Mouse (Mus musculus): Measurements from ENCODE around the gene Dcaf6.
"Not testable (repeated sequence)": the region's sequence is repeated elsewhere in the genome, so short reads cannot be mapped to it uniquely, and the experiment has no call there.

Dcaf6 gene

GRCm38 (mm10) chr1:165421357-165421915 is 38.8 kb downstream of the Dcaf6 start:
- DNase-seq (ENCODE audit: low spot score): no peak

GRCm38 (mm10) chr1:165396401-165396805 is 63.9 kb downstream of the Dcaf6 start:
- no peak for DNase-seq (ENCODE audit: low spot score)

- no peak for DNase-seq (ENCODE audit: low spot score)
Measured at GRCm38 (mm10) chr1:165395940-165396339, 64.3 kb downstream of the Dcaf6 start.

DNA sequence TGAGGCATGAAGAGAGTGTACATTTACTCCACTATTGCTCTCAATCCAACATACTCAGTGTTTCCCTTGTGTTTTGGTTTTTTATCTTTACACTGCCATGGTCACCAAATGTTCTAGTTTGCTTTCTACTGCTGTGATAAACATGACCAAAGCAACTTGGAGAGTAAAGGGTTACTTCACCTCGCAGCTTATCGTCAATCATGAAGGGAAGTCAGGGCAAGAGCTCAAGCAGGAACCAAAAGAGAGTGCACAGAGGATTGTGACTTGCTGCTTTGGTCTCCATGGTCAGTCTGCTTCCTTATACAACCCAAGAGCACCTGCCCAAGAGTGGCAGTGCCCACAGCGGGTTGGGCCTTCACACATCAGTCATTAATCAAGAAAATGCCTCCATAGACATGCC is 65.4 kb downstream of the Dcaf6 start:
- DNase-seq (ENCODE audit: low spot score): no peak

- no peak for DNase-seq (ENCODE audit: low spot score)
Measured at GRCm38 (mm10) chr1:165393033-165393432, 67.2 kb downstream of the Dcaf6 start.

- peak; percentile 8 for DNase-seq (ENCODE audit: low spot score)
Measured at GRCm38 (mm10) chr1:165388716-165389115, 71.6 kb downstream of the Dcaf6 start.

- no peak for DNase-seq (ENCODE audit: low spot score)
Measured at GRCm38 (mm10) chr1:165386525-165386923, 73.8 kb downstream of the Dcaf6 start.

GRCm38 (mm10) chr1:165385810-165386524 is 74.3 kb downstream of the Dcaf6 start:
- no peak for DNase-seq (ENCODE audit: low spot score)

- DNase-seq (ENCODE audit: low spot score): no peak
Measured at GRCm38 (mm10) chr1:165373839-165374238, 86.4 kb downstream of the Dcaf6 start.

DNA sequence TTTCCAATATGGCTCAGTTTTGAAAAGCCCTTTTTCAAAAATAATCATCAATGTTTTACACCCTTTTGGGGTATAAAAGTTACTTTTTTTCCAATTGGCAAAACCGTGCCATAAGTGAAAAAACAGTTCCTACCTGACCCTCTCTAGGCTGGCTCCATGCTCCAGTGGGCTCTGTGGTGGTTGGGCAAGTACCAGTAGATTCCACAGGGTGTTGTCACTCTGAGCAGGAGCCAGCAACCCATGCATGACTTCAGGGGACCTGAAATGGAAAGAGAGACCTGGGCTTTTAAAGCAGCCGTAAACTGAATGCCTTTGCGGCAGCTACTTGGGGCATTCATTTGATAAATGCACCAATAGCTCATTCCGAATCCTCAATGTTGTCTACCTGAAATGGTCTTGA is 89.3 kb downstream of the Dcaf6 start:
- no peak for DNase-seq (ENCODE audit: low spot score)

- no peak for DNase-seq (ENCODE audit: low spot score)
Measured at GRCm38 (mm10) chr1:165365057-165365456, 95.2 kb downstream of the Dcaf6 start.

GRCm38 (mm10) chr1:165363271-165363670 is 97.0 kb downstream of the Dcaf6 start:
- DNase-seq (ENCODE audit: low spot score): no peak

DNA sequence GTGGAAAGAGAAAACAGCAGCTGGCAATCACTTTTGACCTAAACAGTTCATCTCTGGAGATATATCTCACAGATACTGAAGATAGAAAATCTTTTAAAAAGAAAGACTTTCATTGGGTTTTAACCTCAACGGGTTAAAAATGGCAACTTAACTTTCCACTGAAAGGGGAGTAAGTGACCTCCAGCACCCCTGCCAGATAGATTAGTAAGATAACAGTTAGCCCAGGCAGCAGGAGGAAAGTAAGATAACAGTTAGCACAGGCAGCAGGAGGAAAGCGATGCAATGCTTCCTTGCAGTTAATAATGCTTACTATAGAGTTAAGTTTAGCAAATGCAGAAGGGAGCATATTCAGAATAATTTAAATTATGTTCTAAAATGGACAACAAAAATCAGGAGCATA is 103.9 kb downstream of the Dcaf6 start:
- no peak for DNase-seq (ENCODE audit: low spot score)

GRCm38 (mm10) chr1:165348627-165349026 is 111.6 kb downstream of the Dcaf6 start:
- no peak for DNase-seq (ENCODE audit: low spot score)

DNA sequence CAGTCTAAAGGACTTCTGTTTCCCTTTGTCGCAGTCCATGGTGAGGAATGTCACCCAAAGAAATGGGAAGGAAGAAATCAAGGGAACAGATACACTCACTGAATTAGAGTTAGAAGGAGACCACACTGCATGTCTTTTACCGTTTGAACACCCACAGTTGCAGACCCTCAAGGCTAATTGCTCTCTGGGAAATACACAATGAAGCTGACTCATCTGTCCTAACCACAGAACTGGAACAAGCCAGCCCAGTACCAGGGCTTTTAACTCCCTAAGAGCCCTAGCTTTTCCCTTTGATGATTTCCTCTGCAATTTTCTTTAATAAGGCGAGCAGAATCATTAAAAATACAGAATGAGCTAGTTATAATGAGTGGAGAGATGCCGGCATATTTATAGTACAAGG is 115.8 kb downstream of the Dcaf6 start:
- no peak for DNase-seq (ENCODE audit: low spot score)

DNA sequence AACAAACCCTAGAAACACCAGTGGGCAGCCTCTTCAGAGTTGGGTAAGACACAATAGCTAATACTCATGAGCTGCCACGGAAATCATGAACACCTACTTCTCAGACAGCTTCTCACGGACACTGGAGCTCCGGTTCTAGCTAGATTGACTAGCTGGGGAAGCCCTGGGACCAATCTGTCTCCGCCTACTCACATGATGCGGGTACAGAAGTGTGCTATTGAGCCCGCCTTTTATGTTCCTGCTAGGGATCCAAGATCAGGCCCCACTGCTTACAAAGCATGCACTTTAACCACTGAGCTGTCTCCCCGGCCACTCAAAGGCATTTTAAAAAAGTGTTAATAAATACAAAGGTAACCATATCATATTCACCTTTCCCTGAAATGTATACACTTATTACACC is 118.1 kb downstream of the Dcaf6 start:
- DNase-seq (ENCODE audit: low spot score): no peak

- DNase-seq (ENCODE audit: low spot score): no peak
Measured at GRCm38 (mm10) chr1:165332797-165333196, 127.5 kb downstream of the Dcaf6 start.

DNA sequence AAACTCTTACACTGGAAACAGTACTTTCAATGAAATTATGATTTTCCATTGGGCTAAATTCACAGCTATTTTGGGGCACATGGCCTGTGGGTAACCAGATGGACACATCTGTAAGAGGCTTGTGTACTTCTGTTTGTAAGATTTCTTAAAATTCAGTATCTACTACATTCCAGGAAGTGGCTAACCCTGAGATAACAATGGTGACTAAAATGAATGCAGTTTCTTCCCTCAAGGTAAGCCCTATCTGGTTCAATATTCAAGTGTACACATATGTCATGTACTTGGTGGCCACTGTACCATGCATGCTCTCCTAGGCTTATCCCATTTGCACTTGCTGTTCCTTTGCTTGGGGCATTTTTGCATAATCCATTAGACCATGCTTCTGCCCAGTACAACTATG is 129.4 kb downstream of the Dcaf6 start:
- DNase-seq (ENCODE audit: low spot score): no peak

DNA sequence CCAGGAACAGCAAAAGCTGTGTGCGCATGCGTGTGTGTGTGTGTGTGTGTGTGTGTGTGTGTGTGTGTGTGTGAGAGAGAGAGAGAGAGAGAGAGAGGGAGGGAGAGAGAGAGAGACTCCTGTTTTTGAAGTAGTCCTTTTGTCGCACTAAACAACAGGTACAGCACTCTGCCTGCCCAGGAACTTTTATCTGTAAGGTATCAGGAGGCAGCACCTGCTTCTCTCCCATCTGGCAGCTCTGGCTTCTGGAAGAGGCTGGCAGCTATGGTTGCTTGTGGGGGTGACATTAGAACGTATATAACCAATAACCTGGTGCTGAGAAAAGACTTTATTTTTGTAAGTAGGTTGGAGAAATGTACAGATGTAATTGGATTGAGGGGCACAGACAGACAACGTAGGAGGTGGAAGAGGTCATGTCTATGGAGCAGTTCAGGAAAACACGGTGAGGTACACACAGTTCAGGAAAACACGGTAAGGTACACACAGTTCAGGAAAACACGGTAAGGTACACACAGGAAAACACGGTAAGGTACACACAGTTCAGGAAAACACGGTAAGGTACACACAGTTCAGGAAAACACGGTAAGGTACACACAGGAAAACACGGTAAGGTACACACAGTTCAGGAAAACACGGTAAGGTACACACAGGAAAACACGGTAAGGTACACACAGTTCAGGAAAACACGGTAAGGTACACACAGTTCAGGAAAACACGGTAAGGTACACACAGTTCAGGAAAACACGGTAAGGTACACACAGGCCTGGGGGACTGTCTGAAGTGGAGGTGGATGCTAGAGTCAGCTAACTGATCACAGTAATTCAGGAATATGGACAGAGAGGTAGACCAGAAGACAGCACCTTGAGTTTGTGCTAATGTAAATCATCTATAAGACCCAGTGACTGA is 131.6 kb downstream of the Dcaf6 start:
- not testable (repeated sequence) for DNase-seq (ENCODE audit: low spot score)

GRCm38 (mm10) chr1:165327831-165328230 is 132.4 kb downstream of the Dcaf6 start:
- no peak for DNase-seq (ENCODE audit: low spot score)

DNA sequence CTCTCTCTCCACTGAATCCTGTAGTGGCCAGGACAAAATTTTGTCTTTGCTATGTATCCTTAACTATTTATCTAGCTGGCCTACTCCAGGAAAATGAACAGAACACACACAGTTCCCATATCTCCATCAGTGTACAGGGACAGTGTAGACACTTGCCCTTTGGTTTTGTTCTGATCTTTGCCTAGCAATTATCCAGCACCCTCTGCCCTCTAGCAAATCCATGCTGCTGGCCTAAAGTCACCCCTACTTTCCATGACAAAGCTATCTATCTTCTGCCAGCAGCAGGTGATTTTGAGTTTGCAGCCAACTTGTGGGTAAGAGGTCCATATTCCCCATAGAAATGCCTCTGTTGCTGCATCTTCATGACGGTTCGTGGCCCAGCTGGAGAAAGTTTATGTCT is 132.9 kb downstream of the Dcaf6 start:
- no peak for DNase-seq (ENCODE audit: low spot score)

DNA sequence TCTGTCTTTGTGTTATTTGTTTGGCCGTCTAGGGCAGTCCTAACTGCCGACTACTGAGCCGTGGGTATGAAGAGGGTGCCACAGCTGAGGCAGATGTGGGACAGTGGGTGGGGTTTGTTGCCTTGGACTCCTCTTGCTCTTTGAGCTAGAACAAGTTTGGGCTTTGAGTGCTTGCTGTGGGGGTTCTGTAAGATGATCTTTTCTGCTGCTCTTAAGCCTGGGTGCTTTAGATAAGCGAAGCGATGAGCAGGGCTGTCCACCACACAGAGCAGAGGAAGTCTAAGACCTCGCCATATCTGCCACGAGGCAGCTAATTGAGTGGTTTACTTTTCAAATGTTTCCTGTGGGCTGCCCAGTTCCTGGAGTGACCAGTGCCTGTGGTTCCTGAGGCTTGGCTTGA is 137.3 kb downstream of the Dcaf6 start:
- DNase-seq (ENCODE audit: low spot score): no peak

- DNase-seq (ENCODE audit: low spot score): no peak
Measured at GRCm38 (mm10) chr1:165321891-165322290, 138.4 kb downstream of the Dcaf6 start.
